Mouse (Mus musculus) layer of hippocampus, postnatal 14 days (tissue): ENCODE data around the gene Ppp1r8. TPM values are rescaled to one million over a fixed set of nuclear protein-coding genes. Genes with fewer than 3 reads are reported as not detected.

Experiments
- DNase-seq, 2 experiments: peaks; one replicate each; pipeline ENCODE4 v3.0.0; 2021 to 2022; ENCODE audit warnings: low spot score in 2 of 2, mixed read lengths in 1 of 2
- total RNA-seq, 2 experiments: library from RNA; stranded (reverse); gene quantifications; 2 replicates each; pipeline ENCODE4 v1.2.3; 2021

Gene Ppp1r8
- total RNA-seq, 2 experiments from 2014 or later, result 44.1 to 44.9 TPM

GRCm38 (mm10) chr4:132783732-132784131, 59.2 kb downstream of the Ppp1r8 start:
- DNase-seq, result no peak

DNA sequence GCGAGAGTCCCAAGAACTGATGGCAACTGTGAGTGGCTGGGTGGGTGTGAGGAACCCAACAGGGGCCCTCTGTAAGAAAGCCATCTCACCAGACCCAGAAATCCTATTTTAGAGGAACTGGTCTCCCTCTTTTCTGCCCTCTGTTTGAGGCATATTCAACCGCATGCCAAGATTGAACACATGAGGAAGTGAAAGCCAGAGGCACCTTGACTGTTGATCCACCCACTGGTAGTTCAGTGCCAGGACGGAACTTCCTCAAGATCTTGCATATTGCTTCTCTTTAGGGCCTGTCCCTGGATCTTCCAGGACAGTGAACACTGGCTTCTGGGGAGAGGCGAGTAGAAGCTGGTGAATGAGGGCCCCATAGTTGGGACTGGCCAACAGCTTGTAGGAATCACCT, 62.7 kb downstream of the Ppp1r8 start:
- no peak for DNase-seq

GRCm38 (mm10) chr4:132778562-132779201, 64.3 kb downstream of the Ppp1r8 start:
- DNase-seq, result no peak

Other genes starting within 250 kb of the Ppp1r8 start
- 10 to 100 TPM; 21.2 to 25.8 TPM for gene Eya3, start 204.2 kb downstream of the Ppp1r8 start, total RNA-seq
- gene Xkr8, start 110.6 kb downstream of the Ppp1r8 start, total RNA-seq, result 1 to 10 TPM; 1.7 to 2.3 TPM
- 1 to 10 TPM; 1.0 to 1.2 TPM for gene Smpdl3b, start 85.9 kb downstream of the Ppp1r8 start, total RNA-seq
- 10 to 100 TPM; 11.6 to 13.4 TPM for gene Rpa2, start 74.8 kb downstream of the Ppp1r8 start, total RNA-seq
- under 1 TPM; 0.53 to 0.55 TPM for gene Themis2, start 46.8 kb downstream of the Ppp1r8 start, total RNA-seq
- 100 to 1,000 TPM; 104 to 105 TPM for gene Stx12, start 41.3 kb upstream of the Ppp1r8 start, total RNA-seq
- 10 to 100 TPM; 32.4 to 34.6 TPM for gene Fam76a, start 79.4 kb upstream of the Ppp1r8 start, total RNA-seq
- gene Fgr, start 130.9 kb upstream of the Ppp1r8 start, total RNA-seq, result not detected
- 10 to 100 TPM; 88.6 to 96.3 TPM for gene Ahdc1, start 168.1 kb upstream of the Ppp1r8 start, total RNA-seq